Mouse (Mus musculus): ENCODE measurements around the gene Gm17428.

DNA sequence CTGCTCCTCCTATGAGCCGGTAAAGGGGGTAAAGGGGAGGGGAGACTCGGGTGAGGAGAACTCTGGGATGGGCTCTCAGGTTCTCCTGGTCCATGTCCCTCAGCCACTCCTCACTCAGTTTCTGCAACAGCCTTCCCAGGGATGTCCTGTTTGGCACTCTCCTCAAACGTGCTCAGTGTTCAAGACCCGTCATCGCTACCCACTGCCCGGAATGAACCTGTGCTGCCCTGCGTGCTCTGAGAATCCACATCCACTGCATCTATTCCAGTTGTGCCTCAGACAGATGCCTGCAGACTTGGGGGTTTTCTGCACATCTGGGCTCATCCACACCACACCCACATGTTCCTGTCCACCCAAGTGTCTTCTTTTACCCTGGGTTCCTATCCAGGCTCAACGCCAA, 34.3 kb upstream of the Gm17428 start:
- TF ChIP-seq CTCF (IDR thresholded peaks at IDR 0.05; ENCODE audit: low read depth, low read length) = no peak
- TF ChIP-seq POLR2A (IDR thresholded peaks at IDR 0.05; ENCODE audit: borderline replicate concordance, low read depth, low read length) = no peak

All from bone marrow macrophage, adult 2 months (primary cell).